Mouse (Mus musculus) midbrain, postnatal 0 days (tissue): ENCODE measurements around the gene Olfr531. TPM values are rescaled to one million over a fixed set of nuclear protein-coding genes. Genes with fewer than 3 reads are reported as not detected.

Experiments used
- ATAC-seq: fragments of 200-750 bp; cut with Nextera tagmentation; 2 replicates; pipeline ENCODE4 v1.8.0; 2017; ENCODE audit warnings: moderate number of reproducible peaks, mild to moderate bottlenecking, moderate TSS enrichment, moderate library complexity; ENCODE audit not compliant: low FRiP score
- DNase-seq: peaks from one replicate; pipeline ENCODE4 v3.0.0-alpha.2; 2015; ENCODE audit warnings: low spot score
- H3K27ac ChIP-seq: fragments of 300-500 bp; sonication (generic); 2 replicates; pipeline ENCODE4 v1.5.1; 2014; ENCODE audit warnings: low read depth, mild to moderate bottlenecking, low read length, mixed read lengths
- H3K27me3 ChIP-seq: fragments of 300-500 bp; sonication (generic); 2 replicates; pipeline ENCODE4 v1.6.1; 2014; ENCODE audit warnings: low read length, control low read depth, mixed read lengths; ENCODE audit not compliant: insufficient read depth
- H3K36me3 ChIP-seq: fragments of 300-500 bp; sonication (generic); 2 replicates; pipeline ENCODE4 v1.6.1; 2014; ENCODE audit warnings: low read length, control low read depth, mixed read lengths; ENCODE audit not compliant: insufficient read depth
- H3K4me1 ChIP-seq: fragments of 300-500 bp; sonication (generic); 2 replicates; pipeline ENCODE4 v1.6.1; 2014; ENCODE audit warnings: mild to moderate bottlenecking, control low read depth, antibody characterized with exemption, low read length, mixed read lengths; ENCODE audit not compliant: insufficient read depth
- H3K4me2 ChIP-seq: fragments of 300-500 bp; sonication (generic); 2 replicates; pipeline ENCODE4 v1.6.1; 2014; ENCODE audit warnings: low read depth, mild to moderate bottlenecking, low read length, mixed read lengths; ENCODE audit not compliant: poor library complexity, severe bottlenecking
- H3K4me3 ChIP-seq: fragments of 300-500 bp; sonication (generic); 2 replicates; pipeline ENCODE4 v1.5.1; 2014; ENCODE audit warnings: low read depth, mild to moderate bottlenecking, low read length, moderate library complexity
- H3K9ac ChIP-seq: fragments of 300-500 bp; sonication (generic); replicated peaks from 2 replicates; pipeline ENCODE4 v1.6.1; 2014; ENCODE audit warnings: mild to moderate bottlenecking, low read length, moderate library complexity, mixed read lengths; ENCODE audit not compliant: poor library complexity, severe bottlenecking
- H3K9me3 ChIP-seq: fragments of 300-500 bp; sonication (generic); 2 replicates; pipeline ENCODE4 v1.6.1; 2016; ENCODE audit warnings: low read length, control low read depth
- CTCF ChIP-seq: IDR thresholded peaks from 2 replicates; pipeline ENCODE4 v1.5.1; 2016; ENCODE audit warnings: antibody characterized with exemption, mild to moderate bottlenecking
- WGBS: fragments of 180-500 bp; shearing (Covaris S2); extraction: QIAGEN DNeasy Blood & Tissue Kit; methylation state at CpG from one replicate; pipeline ENCODE4 v1.1.7; 2014; 5-methylcytosine and 5-hydroxymethylcytosine counted together
- polyA plus RNA-seq: library from polyadenylated mRNA; unstranded; fragments of >200 nt; fragmentation: Nextera tagmentation; extraction: Ambion mirVana; gene quantifications from 2 replicates; pipeline ENCODE4 v1.2.1, GENCODE M21; 2015
- total RNA-seq: library from RNA; depleted of rRNA; stranded (reverse); fragments of >200 nt; gene quantifications from 2 replicates; pipeline ENCODE4 v1.2.3, GENCODE M21; 2014; rRNA removed

The Olfr531 gene
- not detected in 2 replicates for total RNA-seq
- polyA plus RNA-seq: not detected in 2 replicates

DNA sequence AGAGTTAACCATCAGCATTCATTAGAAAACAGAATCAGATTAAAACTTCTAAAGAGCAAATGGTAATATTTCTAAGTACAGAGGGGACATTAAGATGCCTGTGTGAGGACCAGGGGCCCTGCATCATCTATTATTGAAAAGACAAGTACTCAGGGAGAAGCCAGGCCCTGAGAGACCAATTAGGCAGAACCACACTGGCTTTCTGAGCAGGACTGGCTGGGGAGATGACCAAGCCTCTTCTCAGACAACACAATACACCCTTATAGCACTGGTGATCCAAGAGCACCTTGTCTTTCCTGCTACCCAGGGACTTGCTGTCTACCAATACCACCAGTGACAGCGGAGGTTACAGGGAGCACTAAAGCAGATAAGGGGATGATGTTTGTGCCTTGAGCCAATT, at the start of gene Olfr531:
Gene Olfr531 (minus strand): TSS at position 101 of the 400 bp plus-strand sequence.
- Histone ChIP-seq H3K9ac (no peak within 1 kb of the TSS), H3K27me3 (no peaks in the 10 kb centered on the region), H3K9me3 (no peaks in the 10 kb centered on the region), H3K4me1 (no peaks in the 10 kb centered on the region), H3K4me2 (no peak within 1 kb of the TSS), H3K4me3 (no peak within 1 kb of the TSS), H3K36me3 (no peaks in the 10 kb centered on the region), H3K27ac (no peak within 1 kb of the TSS)
- ATAC-seq (no peak), DNase-seq (no peak)
- WGBS: 93% methylated on average over 1 of the region's 1 CpGs
- no peak for TF ChIP-seq CTCF

GRCm38 (mm10) chr7:140443141-140443540, 40.4 kb upstream of the Olfr531 start:
- Histone ChIP-seq H3K4me1 (no peaks in the 10 kb centered on the region), H3K9ac (no peak overlapping the region), H3K4me3 (no peak overlapping the region), H3K4me2 (no peak overlapping the region), H3K27ac (no peak overlapping the region), H3K27me3 (no peaks in the 10 kb centered on the region), H3K36me3 (no peaks in the 10 kb centered on the region), H3K9me3 (no peaks in the 10 kb centered on the region)
- 88% methylated on average over 1 of the region's 1 CpGs for WGBS
- peak; percentile 57 for TF ChIP-seq CTCF
- peak; percentile 6 for DNase-seq
- ATAC-seq: no peak

DNA sequence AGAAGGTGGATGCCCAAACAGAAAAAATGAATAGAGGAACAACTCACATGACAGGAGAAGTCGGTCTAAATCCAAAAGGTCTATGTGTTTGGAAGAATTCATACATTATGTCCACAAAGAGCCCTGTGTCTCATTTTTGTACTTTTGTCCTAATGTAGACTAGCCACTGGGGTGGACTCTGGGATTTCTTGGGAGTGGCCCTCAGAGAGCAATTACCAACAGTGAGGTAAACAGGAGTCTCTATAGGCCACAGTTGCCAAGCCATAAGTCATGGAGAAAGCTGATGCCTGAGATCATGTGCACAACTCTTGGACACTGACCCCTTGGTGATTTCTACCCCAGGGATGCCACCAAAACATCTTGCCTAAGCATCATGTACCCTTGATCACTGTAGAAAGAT, 18.8 kb upstream of the Olfr531 start, which contains the start of gene Olfr532:
Gene Olfr532 (minus strand): TSS at position 101 of the 400 bp plus-strand sequence.
- no peak within 1 kb of the TSS for H3K4me2 ChIP-seq
- H3K4me3 ChIP-seq: no peak within 1 kb of the TSS
- H3K36me3 ChIP-seq: no peaks in the 10 kb centered on the region
- 91% methylated on average over 1 of the region's 1 CpGs for WGBS
- ATAC-seq (no peak), DNase-seq (no peak)
- no peaks in the 10 kb centered on the region for H3K4me1 ChIP-seq
- no peak within 1 kb of the TSS for H3K9ac ChIP-seq
- no peak for TF ChIP-seq CTCF
- no peaks in the 10 kb centered on the region for H3K9me3 ChIP-seq
- H3K27me3 ChIP-seq: no peaks in the 10 kb centered on the region
- no peak within 1 kb of the TSS for H3K27ac ChIP-seq

DNA sequence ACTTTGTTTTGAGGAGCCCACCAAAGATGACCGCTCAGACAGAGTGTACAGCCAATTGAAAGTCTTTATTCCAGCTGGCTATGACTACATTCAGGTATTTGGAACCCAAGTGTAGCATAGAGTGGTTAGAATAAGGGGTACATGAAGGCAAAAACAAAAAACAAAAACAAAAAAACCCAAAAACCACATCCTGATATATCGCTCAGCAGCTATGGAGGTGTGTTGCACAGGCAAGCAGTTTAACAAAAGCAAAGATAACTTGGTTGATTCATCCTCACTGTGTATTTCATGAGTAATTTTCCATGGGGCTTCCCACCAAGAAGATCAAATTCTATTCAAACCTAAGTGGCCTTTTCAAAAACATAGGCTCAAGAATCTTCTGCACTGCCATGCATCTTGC, 25.8 kb downstream of the Olfr531 start:
- Histone ChIP-seq H3K9ac (no peak overlapping the region), H3K4me2 (no peak overlapping the region), H3K4me1 (no peaks in the 10 kb centered on the region), H3K4me3 (no peak overlapping the region), H3K9me3 (no peaks in the 10 kb centered on the region), H3K27ac (no peak overlapping the region), H3K36me3 (no peaks in the 10 kb centered on the region), H3K27me3 (no peaks in the 10 kb centered on the region)
- WGBS: 97% methylated on average over 2 of the region's 2 CpGs
- DNase-seq (no peak), ATAC-seq (no peak)
- TF ChIP-seq CTCF: no peak

GRCm38 (mm10) chr7:140376231-140376630, 26.5 kb downstream of the Olfr531 start, which contains the start of gene Olfr530:
Gene Olfr530 (minus strand): TSS chr7:140376331.
- ATAC-seq: no peak
- TF ChIP-seq CTCF: no peak
- H3K27me3 ChIP-seq: no peaks in the 10 kb centered on the region
- no peak within 1 kb of the TSS for H3K4me2 ChIP-seq
- 62% methylated on average over 1 of the region's 1 CpGs for WGBS
- no peaks in the 10 kb centered on the region for H3K4me1 ChIP-seq
- H3K4me3 ChIP-seq: no peak within 1 kb of the TSS
- no peaks in the 10 kb centered on the region for H3K9me3 ChIP-seq
- DNase-seq: no peak
- no peak within 1 kb of the TSS for H3K27ac ChIP-seq
- H3K36me3 ChIP-seq: no peaks in the 10 kb centered on the region
- H3K9ac ChIP-seq: no peak within 1 kb of the TSS

GRCm38 (mm10) chr7:140374300-140374699, 28.4 kb downstream of the Olfr531 start:
- H3K9ac ChIP-seq: no peak overlapping the region
- ATAC-seq: no peak
- H3K4me1 ChIP-seq: no peaks in the 10 kb centered on the region
- no peak overlapping the region for H3K4me3 ChIP-seq
- H3K27ac ChIP-seq: no peak overlapping the region
- no peak for DNase-seq
- WGBS: 72% methylated on average over 4 of the region's 4 CpGs
- no peaks in the 10 kb centered on the region for H3K9me3 ChIP-seq
- no peak for TF ChIP-seq CTCF
- H3K4me2 ChIP-seq: no peak overlapping the region
- no peaks in the 10 kb centered on the region for H3K36me3 ChIP-seq
- H3K27me3 ChIP-seq: no peaks in the 10 kb centered on the region
